Mouse (Mus musculus) hindbrain, embryonic 12.5 days (tissue): ENCODE results near the gene Gm11146. TPM values are rescaled to one million over a fixed set of nuclear protein-coding genes. Genes with fewer than 3 reads are reported as not detected.

Experiments
- ATAC-seq: fragments of 200-750 bp; cut with Nextera tagmentation; 2 replicates; pipeline ENCODE4 v1.8.0; 2017; ENCODE audit warnings: moderate TSS enrichment; ENCODE audit not compliant: low FRiP score
- H3K27ac ChIP-seq: fragments of 300-500 bp; sonication (generic); 2 replicates; pipeline ENCODE4 v1.5.1; 2016; ENCODE audit warnings: mild to moderate bottlenecking
- H3K27me3 ChIP-seq: fragments of 300-500 bp; sonication (generic); 2 replicates; pipeline ENCODE4 v1.6.1; 2016; ENCODE audit warnings: mild to moderate bottlenecking
- H3K36me3 ChIP-seq: fragments of 300-500 bp; sonication (generic); 2 replicates; pipeline ENCODE4 v1.6.1; 2016; ENCODE audit warnings: mild to moderate bottlenecking
- H3K4me1 ChIP-seq: fragments of 300-500 bp; sonication (generic); 2 replicates; pipeline ENCODE4 v1.6.1; 2016
- H3K4me2 ChIP-seq: fragments of 300-500 bp; sonication (generic); replicated peaks from 2 replicates; pipeline ENCODE4 v1.6.1; 2016; ENCODE audit warnings: mild to moderate bottlenecking
- H3K4me3 ChIP-seq: fragments of 300-500 bp; sonication (generic); 2 replicates; pipeline ENCODE4 v1.5.1; 2016; ENCODE audit warnings: mild to moderate bottlenecking
- H3K9ac ChIP-seq: fragments of 300-500 bp; sonication (generic); 2 replicates; pipeline ENCODE4 v1.6.1; 2016; ENCODE audit warnings: mild to moderate bottlenecking, moderate library complexity
- H3K9me3 ChIP-seq: fragments of 300-500 bp; sonication (generic); replicated peaks from 2 replicates; pipeline ENCODE4 v1.6.1; 2016; ENCODE audit warnings: mild to moderate bottlenecking
- WGBS: fragments of 180-500 bp; shearing (Covaris S2); methylation state at CpG from one replicate; pipeline ENCODE4 v1.1.7; 2016; 5-methylcytosine and 5-hydroxymethylcytosine counted together
- microRNA counts: library from miRNA; unstranded; fragments of <30 nt; microRNA quantifications from one replicate; lab custom pipeline; 2017
- microRNA-seq: library from miRNA; unstranded; fragments of <30 nt; microRNA quantifications from one replicate; pipeline ENCODE4, GENCODE M21; 2017
- polyA plus RNA-seq: library from polyadenylated mRNA; unstranded; fragments of >200 nt; fragmentation: Nextera tagmentation; extraction: Ambion mirVana; gene quantifications from 2 replicates; pipeline ENCODE4 v1.2.1, GENCODE M21; 2016

The Gm11146 gene
- polyA plus RNA-seq, 1 experiment from 2014 or later, result not detected

- WGBS, result 67% methylated on average over 3 of the region's 3 CpGs
- no peak overlapping the region for H3K4me2 ChIP-seq
- no peak overlapping the region for H3K27ac ChIP-seq
- no peak for ATAC-seq
- no peaks in the 10 kb centered on the region for H3K4me1 ChIP-seq
- H3K9me3 ChIP-seq, result no peaks in the 10 kb centered on the region
- H3K36me3 ChIP-seq, result no peaks in the 10 kb centered on the region
- H3K9ac ChIP-seq, result no peak overlapping the region
- H3K4me3 ChIP-seq, result no peak overlapping the region
- no peaks in the 10 kb centered on the region for H3K27me3 ChIP-seq
Measured at GRCm38 (mm10) chr16:77551051-77551450, 50.8 kb downstream of the Gm11146 start.

MicroRNAs encoded within 50 kb of the gene (microRNA counts, 519-probe panel; counts per million panel counts)
- microRNA mmu-miR-125b-5p (lab: Ali Mortazavi, UCI) (7,702 counts per million, percentile 100 among the panel's probes with 10 or more counts), microRNA mmu-miR-99a (lab: Ali Mortazavi, UCI) (6,458 counts per million, percentile 98 among the panel's probes with 10 or more counts)

Small RNA genes within 50 kb of the gene (microRNA-seq; reads per million reads assigned to microRNA genes)
- gene Mir125b-2, result 1,331 reads per million, percentile 77 among the genes with 10 or more reads in this experiment
- gene Mir99a, result 148,805 reads per million, percentile 100 among the genes with 10 or more reads in this experiment
- gene Mirlet7c-1, result 126 reads per million, percentile 49 among the genes with 10 or more reads in this experiment
